Mouse (Mus musculus) forebrain, embryonic 10.5 days (tissue): Measurements from ENCODE around the gene Hax1. TPM values are rescaled to one million over a fixed set of nuclear protein-coding genes. Genes with fewer than 3 reads are reported as not detected.

Experiments
- DNase-seq: peaks from one replicate; pipeline ENCODE4 v3.0.0-alpha.2; 2017; ENCODE audit warnings: low spot score; ENCODE audit errors: extremely low spot score
- H3K27ac ChIP-seq: fragments of 300-500 bp; sonication (generic); 2 replicates; pipeline ENCODE4 v1.5.1; 2016; ENCODE audit warnings: mild to moderate bottlenecking
- H3K27me3 ChIP-seq: fragments of 300-500 bp; sonication (generic); 2 replicates; pipeline ENCODE4 v1.6.1; 2016; ENCODE audit warnings: mild to moderate bottlenecking; ENCODE audit not compliant: poor library complexity, severe bottlenecking
- H3K36me3 ChIP-seq: fragments of 300-500 bp; sonication (generic); replicated peaks from 2 replicates; pipeline ENCODE4 v1.6.1; 2016; ENCODE audit warnings: mild to moderate bottlenecking, moderate library complexity
- H3K4me1 ChIP-seq: fragments of 300-500 bp; sonication (generic); 2 replicates; pipeline ENCODE4 v1.6.1; 2016
- H3K4me3 ChIP-seq: fragments of 300-500 bp; sonication (generic); 2 replicates; pipeline ENCODE4 v1.5.1; 2016; ENCODE audit warnings: mild to moderate bottlenecking, moderate library complexity
- H3K9me3 ChIP-seq: fragments of 300-500 bp; sonication (generic); 2 replicates; pipeline ENCODE4 v1.6.1; 2016; ENCODE audit warnings: mild to moderate bottlenecking, moderate library complexity
- WGBS: fragments of 180-500 bp; shearing (Covaris S2); methylation state at CpG from one replicate; pipeline ENCODE4 v1.1.7; 2016; 5-methylcytosine and 5-hydroxymethylcytosine counted together
- polyA plus RNA-seq: library from polyadenylated mRNA; unstranded; fragments of >200 nt; fragmentation: Nextera tagmentation; extraction: Ambion mirVana; gene quantifications from 2 replicates; pipeline ENCODE4 v1.2.1, GENCODE M21; 2016

Gene Hax1
- polyA plus RNA-seq, 1 experiment from 2014 or later = 194 TPM

GRCm38 (mm10) chr3:89982426-89982825 is 16.2 kb downstream of the Hax1 start:
- no peaks in the 10 kb centered on the region for H3K36me3 ChIP-seq
- 79% methylated on average over 5 of the region's 5 CpGs for WGBS
- no peak overlapping the region for H3K27ac ChIP-seq
- H3K27me3 ChIP-seq = no peaks in the 10 kb centered on the region
- no peaks in the 10 kb centered on the region for H3K9me3 ChIP-seq
- H3K4me1 ChIP-seq = no peaks in the 10 kb centered on the region
- DNase-seq = no peak
- no peak overlapping the region for H3K4me3 ChIP-seq

- Histone ChIP-seq H3K27me3 (no peaks in the 10 kb centered on the region), H3K36me3 (no peaks in the 10 kb centered on the region), H3K4me1 (no peaks in the 10 kb centered on the region), H3K9me3 (no peaks in the 10 kb centered on the region), H3K4me3 (no peak overlapping the region), H3K27ac (no peak overlapping the region)
- DNase-seq = no peak
Observed at GRCm38 (mm10) chr3:89976859-89977258, 21.7 kb downstream of the Hax1 start.

- Histone ChIP-seq H3K9me3 (no peaks in the 10 kb centered on the region), H3K27me3 (no peaks in the 10 kb centered on the region), H3K27ac (no peak overlapping the region), H3K4me3 (no peak overlapping the region), H3K4me1 (peaks cover 15% of the 10 kb centered on the region), H3K36me3 (peaks cover 16% of the 10 kb centered on the region)
- DNase-seq = no peak
- 82% methylated on average over 7 of the region's 7 CpGs for WGBS
Observed at GRCm38 (mm10) chr3:89968509-89968908, 30.1 kb downstream of the Hax1 start.

- Histone ChIP-seq H3K27ac (no peak overlapping the region), H3K4me3 (no peak overlapping the region), H3K9me3 (no peaks in the 10 kb centered on the region), H3K4me1 (peaks cover 26% of the 10 kb centered on the region), H3K36me3 (peaks cover 16% of the 10 kb centered on the region), H3K27me3 (no peaks in the 10 kb centered on the region)
- no peak for DNase-seq
- 71% methylated on average over 4 of the region's 4 CpGs for WGBS
Observed at GRCm38 (mm10) chr3:89966946-89967345, 31.6 kb downstream of the Hax1 start.

GRCm38 (mm10) chr3:89965972-89966371 is 32.6 kb downstream of the Hax1 start:
- H3K36me3 ChIP-seq = peaks cover 16% of the 10 kb centered on the region
- no peaks in the 10 kb centered on the region for H3K27me3 ChIP-seq
- H3K4me1 ChIP-seq = peaks cover 36% of the 10 kb centered on the region
- no peaks in the 10 kb centered on the region for H3K9me3 ChIP-seq
- no peak for DNase-seq
- WGBS = 94% methylated on average over 5 of the region's 5 CpGs
- no peak overlapping the region for H3K4me3 ChIP-seq
- H3K27ac ChIP-seq = no peak overlapping the region

GRCm38 (mm10) chr3:89965557-89965956 is 33.0 kb downstream of the Hax1 start:
- H3K9me3 ChIP-seq = no peaks in the 10 kb centered on the region
- DNase-seq = no peak
- H3K4me1 ChIP-seq = peaks cover 40% of the 10 kb centered on the region
- no peak overlapping the region for H3K4me3 ChIP-seq
- WGBS = 95% methylated on average over 8 of the region's 8 CpGs
- no peaks in the 10 kb centered on the region for H3K27me3 ChIP-seq
- peaks cover 16% of the 10 kb centered on the region for H3K36me3 ChIP-seq
- no peak overlapping the region for H3K27ac ChIP-seq

- Histone ChIP-seq H3K9me3 (no peaks in the 10 kb centered on the region), H3K4me3 (peak overlapping the region; percentile 95), H3K27me3 (no peaks in the 10 kb centered on the region), H3K36me3 (peaks cover 21% of the 10 kb centered on the region), H3K27ac (peak overlapping the region; percentile 96), H3K4me1 (peaks cover 54% of the 10 kb centered on the region)
- 44% methylated on average over 22 of the region's 22 CpGs for WGBS
- peak; percentile 67 for DNase-seq
Observed at GRCm38 (mm10) chr3:89963926-89964739, 34.4 kb downstream of the Hax1 start.

- WGBS = under 1% methylated on average over 35 of the region's 35 CpGs
- peak within 1 kb of the TSS; percentile 96 for H3K27ac ChIP-seq
Observed at GRCm38 (mm10) chr3:89963221-89963763, 35.3 kb downstream of the Hax1 start, which contains the start of gene Atp8b2. Gene Atp8b2, minus strand, starts transcription at chr3:89963508.

GRCm38 (mm10) chr3:89962751-89963220 is 35.8 kb downstream of the Hax1 start:
- WGBS = under 1% methylated on average over 30 of the region's 30 CpGs
- Histone ChIP-seq H3K27me3 (no peaks in the 10 kb centered on the region), H3K9me3 (no peaks in the 10 kb centered on the region), H3K4me1 (peaks cover 61% of the 10 kb centered on the region), H3K36me3 (peaks cover 35% of the 10 kb centered on the region), H3K27ac (peak overlapping the region; percentile 96), H3K4me3 (peak overlapping the region; percentile 95)
- no peak for DNase-seq

More at GRCm38 (mm10) chr3:89963221-89963763, 35.3 kb downstream of the Hax1 start, which contains the start of gene Atp8b2:
- Histone ChIP-seq H3K4me1 (peaks cover 61% of the 10 kb centered on the region), H3K27me3 (no peaks in the 10 kb centered on the region), H3K9me3 (no peaks in the 10 kb centered on the region), H3K4me3 (peak within 1 kb of the TSS; percentile 95), H3K36me3 (peaks cover 30% of the 10 kb centered on the region)
- DNase-seq = peak; percentile 78

- peak; percentile 29 for DNase-seq
- 14% methylated on average over 14 of the region's 14 CpGs for WGBS
- Histone ChIP-seq H3K27me3 (no peaks in the 10 kb centered on the region), H3K4me1 (peaks cover 61% of the 10 kb centered on the region), H3K36me3 (peaks cover 41% of the 10 kb centered on the region), H3K27ac (peak overlapping the region; percentile 96), H3K9me3 (no peaks in the 10 kb centered on the region), H3K4me3 (peak overlapping the region; percentile 95)
Observed at GRCm38 (mm10) chr3:89962059-89962750, 36.4 kb downstream of the Hax1 start.

- DNase-seq = no peak
- peak overlapping the region; percentile 95 for H3K4me3 ChIP-seq
- 65% methylated on average over 4 of the region's 4 CpGs for WGBS
Observed at GRCm38 (mm10) chr3:89961436-89961835, 37.1 kb downstream of the Hax1 start.

GRCm38 (mm10) chr3:89960469-89960868 is 38.1 kb downstream of the Hax1 start:
- H3K9me3 ChIP-seq = no peaks in the 10 kb centered on the region
- peak overlapping the region; percentile 95 for H3K4me3 ChIP-seq
- no peaks in the 10 kb centered on the region for H3K27me3 ChIP-seq
- H3K27ac ChIP-seq = peak overlapping the region; percentile 84
- DNase-seq = peak; percentile 87
- H3K4me1 ChIP-seq = peaks cover 61% of the 10 kb centered on the region
- under 1% methylated on average over 30 of the region's 30 CpGs for WGBS
- H3K36me3 ChIP-seq = peaks cover 52% of the 10 kb centered on the region

More at GRCm38 (mm10) chr3:89961436-89961835, 37.1 kb downstream of the Hax1 start:
- Histone ChIP-seq H3K9me3 (no peaks in the 10 kb centered on the region), H3K27me3 (no peaks in the 10 kb centered on the region), H3K4me1 (peaks cover 61% of the 10 kb centered on the region), H3K27ac (peak overlapping the region; percentile 84; the same call in 1 of the 2 replicates), H3K36me3 (peaks cover 48% of the 10 kb centered on the region)
